Mouse (Mus musculus): ENCODE results near the gene Slco1c1.
A peak's percentile ranks its signal among the peaks of the same experiment; 100 is the strongest.

Gene Slco1c1

DNA sequence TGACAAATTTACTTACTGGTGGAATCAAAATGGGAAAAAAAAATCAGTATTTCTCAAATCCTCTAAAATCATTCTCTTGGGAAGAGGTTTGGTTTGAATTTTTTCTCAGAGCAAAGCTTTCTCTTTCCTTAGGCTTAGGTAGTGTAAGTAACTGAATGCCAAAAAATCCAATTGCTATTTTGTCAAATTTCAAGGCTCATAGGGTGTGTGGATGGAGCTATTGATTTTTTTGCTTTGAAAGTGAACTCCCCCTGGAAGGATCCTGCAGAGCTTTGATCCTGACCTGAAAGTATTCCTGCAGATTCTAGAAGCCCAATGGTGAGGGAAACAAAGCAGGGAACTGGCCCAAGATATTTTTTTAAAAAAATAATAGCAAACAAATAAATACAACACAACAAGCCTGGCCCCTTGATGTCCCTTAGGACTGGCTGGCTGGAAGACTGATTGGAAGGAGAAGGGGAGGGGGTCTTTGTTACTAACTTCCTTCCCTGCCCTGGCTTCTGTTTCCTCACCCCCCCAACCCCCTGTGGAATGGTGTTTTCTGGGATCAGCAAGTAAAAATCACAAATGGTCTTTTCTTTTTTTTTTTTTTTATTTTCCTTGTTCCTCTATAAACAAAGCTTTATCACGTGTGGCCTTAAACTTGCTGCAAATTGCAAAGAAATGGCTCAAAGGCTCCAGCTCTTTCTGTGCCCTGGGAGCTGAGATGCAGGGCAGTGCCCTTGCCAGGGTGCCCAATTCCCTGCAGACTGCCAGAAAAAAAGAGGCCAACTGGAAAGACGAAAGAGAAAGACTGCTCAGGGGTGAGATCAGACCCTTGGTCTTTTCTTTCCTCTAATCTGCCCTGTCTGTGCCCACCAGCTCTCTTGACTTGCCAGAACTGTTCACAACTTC, at the start of gene Slco1c1:
Gene Slco1c1 (plus strand): TSS at position 622 of the 894 bp plus-strand sequence.
- DNase-seq (ENCODE audit: low spot score) = no peak

DNA sequence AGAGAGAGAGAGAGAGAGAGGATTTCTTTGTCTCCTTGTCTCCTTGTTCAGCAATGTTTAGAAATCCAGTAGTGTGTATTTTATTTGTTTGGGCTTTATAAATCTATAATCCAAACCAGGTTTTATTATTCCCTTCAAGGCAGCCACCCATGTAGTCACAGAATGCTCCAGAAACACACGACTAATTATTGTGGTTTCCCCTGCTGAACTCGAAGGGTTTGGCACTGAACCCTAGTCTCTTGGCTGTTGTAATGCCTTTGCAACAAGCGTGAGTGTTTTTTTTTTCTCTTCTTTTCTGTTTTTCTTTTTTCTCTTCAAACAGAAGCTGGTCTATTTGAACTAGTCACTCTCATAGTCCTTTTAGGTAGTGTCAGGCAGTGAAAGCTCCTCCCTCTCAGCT, 49.5 kb upstream of the Slco1c1 start:
- DNase-seq (ENCODE audit: low spot score) = no peak

DNA sequence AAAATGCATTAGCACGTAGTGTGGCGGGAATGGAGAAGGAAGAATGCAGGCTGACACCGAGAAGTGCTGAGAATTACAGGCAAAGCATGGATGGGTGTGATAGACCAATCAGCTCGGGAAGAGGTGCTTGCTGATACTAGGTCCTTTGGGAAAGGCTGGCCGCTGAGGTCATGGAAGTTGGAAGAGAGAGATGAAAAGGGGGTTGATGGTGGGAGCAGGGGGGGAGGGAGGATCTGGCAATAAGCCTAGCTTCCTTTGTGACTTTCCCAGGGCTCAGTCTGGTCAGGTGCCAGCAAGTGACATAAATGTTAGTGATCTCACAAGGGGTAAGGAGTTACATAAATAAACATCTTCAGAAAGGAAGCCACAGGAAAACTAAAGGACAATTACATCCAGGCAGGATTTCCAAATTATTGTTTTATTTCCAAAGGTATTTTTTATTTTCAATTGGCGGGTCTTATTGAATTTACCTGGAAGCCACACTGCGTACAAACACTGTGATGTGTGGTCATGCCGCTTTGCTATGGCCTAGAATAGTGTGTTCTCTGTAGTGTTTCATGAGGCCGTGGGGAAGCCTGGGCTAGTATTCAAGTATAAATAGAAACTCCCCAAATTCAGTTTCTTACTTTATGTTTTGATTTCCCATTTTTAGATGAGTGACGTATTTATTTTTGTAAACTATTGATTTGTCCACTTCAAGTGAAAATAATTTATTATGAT, 38.7 kb upstream of the Slco1c1 start:
- DNase-seq (ENCODE audit: low spot score) = no peak

DNA sequence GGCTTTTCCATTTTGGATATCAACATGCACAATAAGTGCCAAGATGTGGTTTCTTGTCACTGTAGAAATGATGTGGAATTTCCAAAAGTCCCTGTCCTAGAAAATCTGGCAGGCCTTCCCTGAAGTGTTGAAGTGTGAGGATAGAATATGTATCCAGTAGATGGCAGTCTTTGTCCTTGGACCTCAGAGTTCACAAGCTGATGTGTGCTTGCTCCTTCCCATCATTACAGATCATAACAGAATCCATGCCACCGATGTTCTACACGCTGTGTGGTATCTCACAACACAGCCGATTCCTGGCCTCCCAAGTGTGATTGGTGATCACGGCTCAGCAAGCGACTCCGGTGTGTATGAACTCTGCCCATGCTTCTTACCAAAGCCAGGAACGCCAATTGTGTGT, 36.9 kb upstream of the Slco1c1 start:
- no peak for DNase-seq (ENCODE audit: low spot score)

DNA sequence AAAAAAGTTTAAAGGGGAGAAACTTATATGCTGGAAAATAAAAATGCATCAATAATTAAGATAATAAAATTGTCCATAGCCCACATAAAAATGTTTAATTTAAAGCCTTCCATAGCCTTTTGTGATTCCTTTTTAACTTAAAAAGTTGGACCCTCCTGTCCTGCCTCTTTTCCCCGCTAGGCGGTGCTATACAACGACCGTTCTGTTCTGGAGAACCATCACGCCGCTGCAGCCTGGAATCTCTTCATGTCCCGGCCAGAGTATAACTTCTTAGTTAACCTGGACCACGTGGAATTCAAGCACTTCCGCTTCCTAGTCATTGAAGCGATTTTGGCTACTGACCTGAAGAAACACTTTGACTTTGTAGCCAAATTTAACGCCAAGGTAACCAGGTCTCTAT, 35.5 kb upstream of the Slco1c1 start:
- DNase-seq (ENCODE audit: low spot score) = peak; percentile 24

DNA sequence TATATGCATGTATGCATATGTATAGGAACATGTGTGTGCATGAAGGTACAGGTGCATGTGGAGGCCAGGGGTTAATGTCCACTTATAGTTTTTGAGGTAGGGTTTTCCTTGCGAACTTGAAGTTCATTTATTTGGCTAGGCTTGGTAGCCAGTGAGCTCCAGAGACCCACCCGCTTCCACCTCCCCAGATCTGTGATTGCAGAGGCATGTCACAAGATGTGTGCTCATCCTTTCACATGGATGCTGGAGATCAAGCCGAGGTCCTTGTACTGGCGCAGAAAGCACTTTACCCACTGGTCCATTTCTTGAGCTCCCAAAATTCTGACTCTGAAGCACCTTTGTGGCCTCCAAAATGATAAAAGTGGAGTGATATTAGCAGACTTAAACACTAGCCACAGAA, 29.3 kb upstream of the Slco1c1 start:
- DNase-seq (ENCODE audit: low spot score) = no peak

DNA sequence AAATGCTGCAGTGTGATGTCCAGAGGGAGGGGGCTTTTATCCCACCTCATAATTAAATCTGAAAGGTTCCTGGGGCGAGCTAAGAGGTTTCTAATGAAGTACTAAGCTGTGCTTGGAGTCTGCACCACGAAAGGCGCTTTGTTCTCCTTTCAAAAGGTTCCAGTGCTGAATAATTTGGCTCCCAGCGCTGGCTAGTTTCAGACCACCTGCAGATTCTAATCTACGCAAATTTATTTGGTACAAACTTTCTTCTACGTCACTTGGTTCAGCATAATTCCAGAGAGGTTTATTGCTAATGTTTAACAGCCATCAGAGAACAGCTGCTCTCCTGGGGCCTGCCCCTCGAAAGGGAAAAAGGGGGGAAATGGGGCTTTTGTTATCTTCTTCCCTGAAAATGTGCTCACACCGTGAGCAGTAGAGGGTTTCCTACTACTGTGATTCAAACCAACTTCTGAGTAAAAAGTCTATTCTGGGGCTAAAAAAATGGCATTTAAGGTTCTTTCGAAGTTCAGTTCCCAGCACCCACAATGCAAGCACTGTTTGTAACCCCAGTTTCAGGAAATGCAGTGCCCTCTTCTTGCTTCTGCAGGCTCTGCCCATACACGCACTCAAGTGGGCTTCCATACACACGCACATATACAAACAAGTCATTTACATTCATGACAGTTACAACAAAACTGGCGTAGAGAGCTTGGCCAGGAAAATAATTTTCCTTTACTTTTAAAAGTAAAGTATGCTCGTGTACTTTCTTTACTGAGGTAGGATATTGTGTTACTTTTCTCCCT, 28.3 kb upstream of the Slco1c1 start:
- no peak for DNase-seq (ENCODE audit: low spot score)

DNA sequence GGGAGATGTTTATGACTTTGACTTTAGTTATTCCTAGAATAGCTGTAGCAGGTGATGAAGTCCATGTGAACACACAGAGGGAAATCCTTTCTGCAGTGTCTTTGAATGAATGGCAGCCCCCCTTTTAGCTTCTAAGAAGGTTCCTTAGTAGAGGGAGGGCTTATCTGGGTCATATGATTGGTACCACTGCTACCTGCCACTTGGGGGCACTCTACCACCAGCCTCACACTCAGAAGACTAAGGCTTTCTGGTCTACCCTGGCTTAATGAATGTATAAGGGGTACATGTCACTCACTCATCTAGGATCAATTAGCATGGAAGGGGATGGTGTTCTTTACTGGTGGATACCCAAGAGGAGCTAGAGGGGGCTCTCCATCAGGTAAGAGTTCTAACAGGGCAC, 24.7 kb upstream of the Slco1c1 start:
- no peak for DNase-seq (ENCODE audit: low spot score)

DNA sequence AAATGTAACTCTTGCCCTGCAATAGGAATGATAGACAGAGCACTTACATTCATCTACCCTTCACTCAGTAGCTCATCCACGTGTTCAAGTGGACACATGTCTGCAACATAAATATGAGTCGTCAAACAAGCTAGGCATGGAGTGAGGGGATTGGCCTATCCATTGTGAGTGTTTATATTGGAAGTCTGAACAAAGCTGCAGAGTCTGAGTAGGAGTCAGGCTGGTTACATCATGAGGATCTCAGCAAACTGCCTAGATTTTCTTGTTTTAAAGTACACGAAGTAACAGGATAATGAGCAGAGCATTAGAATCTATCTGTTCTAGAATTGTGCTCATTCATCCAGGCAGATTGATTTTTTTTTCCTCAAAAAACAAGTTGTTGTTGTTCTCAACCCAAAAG, 23.0 kb upstream of the Slco1c1 start:
- DNase-seq (ENCODE audit: low spot score) = no peak

DNA sequence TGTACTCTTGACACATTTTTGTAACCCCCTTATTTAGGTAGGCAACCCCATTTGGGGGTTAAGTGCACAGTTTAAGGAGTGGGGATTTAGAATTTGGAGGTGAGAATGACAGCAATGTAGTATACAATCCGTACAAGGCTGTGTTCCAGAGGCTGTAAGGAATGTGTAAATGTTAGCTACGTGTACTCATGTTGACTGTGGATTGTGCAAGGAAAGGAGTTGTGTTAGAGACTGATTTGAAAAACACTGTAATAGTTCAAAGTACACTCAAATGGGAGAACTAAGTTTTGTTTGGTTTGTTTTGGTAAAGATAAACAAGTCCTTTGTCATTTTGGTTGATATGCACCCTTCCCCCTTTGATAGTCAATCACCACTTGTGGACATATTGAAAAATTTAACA, 1.6 kb upstream of the Slco1c1 start:
- no peak for DNase-seq (ENCODE audit: low spot score)

DNA sequence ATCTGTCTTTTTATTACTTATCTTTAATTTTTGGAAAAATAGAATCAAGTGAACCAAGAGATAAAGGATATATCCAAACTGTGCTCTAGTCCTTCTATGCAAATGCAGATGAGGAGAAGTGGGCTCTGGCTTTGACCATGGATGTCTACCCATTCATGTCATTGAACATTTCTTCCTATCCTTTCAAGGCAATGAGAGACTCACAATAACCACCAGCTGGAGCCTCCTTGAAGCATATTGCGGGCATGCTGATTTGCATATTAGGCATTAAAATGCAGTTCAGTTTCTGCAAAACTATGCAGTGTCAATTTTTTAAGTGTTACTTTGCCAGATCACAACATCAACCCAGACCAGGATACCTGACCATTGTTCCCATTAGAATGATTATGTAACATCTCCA, 1.6 kb downstream of the Slco1c1 start:
- DNase-seq (ENCODE audit: low spot score) = no peak

DNA sequence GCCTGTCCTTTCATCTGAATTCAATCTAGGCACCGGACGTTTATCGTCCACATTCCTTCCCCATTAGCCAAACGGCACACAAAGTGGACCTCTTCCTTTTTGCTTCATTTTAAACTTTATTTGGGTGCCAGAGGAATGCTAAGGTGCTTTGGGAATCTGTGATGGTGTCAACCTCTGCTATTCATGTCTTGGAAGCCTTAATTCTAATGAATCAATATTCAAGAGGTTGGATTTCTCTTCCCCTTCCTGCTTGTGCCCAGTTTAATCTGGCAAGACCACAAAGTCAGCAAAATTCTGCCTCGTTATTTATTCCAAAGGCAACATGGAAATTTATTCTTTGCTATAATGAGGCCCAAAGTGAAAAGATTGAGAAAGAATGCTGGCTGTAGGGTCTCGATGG, 6.7 kb downstream of the Slco1c1 start:
- no peak for DNase-seq (ENCODE audit: low spot score)

DNA sequence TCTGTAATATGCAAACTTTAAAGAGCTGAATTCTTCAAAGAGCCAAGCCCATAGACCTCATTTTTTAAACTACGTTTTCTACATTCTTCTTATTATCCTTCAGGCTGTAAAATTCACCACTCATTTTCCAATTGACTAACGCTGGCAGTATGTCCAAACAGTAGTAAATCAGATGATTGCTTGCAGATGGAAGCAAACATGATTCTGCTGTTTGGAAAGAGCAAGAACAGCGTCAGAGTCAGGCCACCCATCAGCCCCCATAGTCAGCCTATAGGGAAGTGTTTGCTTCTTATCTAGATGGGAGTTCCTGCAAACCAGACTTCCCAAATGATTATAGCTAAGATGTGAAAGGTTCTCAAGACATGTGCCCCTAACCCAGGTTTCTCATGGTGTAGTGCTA, 13.1 kb downstream of the Slco1c1 start:
- DNase-seq (ENCODE audit: low spot score) = no peak

DNA sequence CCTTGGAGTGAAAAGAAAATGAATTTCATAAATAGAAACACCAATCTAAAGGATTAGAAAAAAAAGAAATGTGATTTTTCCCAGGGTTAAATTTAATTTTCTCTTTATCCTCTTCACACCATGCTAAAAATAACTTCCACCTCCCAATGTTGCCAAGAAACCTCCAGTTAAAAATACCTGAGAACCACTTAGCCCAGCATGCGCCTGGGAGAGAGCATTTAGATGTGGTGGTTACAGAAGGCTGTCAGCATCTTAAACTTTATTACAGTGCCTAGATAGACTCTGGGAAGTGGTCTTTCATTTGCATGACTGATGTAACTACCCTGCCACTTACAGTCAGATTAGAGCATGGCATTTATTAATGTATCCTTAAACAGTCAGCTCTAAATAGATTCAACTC, 17.0 kb downstream of the Slco1c1 start:
- no peak for DNase-seq (ENCODE audit: low spot score)

DNA sequence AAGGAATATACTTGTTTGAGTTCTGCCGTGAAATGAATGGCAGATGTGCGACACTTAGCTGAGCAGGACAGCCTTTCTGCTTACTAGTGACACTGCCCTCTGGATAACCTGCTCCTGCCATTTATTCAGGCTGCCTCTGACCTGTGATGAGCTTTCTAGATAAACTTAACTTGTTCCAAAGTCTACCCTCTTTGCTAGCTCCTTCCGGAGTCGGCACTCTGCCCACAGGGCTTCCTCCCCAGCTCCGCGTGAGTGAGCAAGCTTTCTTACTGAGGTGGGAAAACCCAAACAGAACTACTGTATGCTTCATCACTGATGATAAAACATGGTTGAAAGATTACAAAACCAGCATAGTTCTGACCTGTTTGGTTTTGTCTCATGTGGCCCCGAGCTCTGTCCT, 19.2 kb downstream of the Slco1c1 start:
- no peak for DNase-seq (ENCODE audit: low spot score)

DNA sequence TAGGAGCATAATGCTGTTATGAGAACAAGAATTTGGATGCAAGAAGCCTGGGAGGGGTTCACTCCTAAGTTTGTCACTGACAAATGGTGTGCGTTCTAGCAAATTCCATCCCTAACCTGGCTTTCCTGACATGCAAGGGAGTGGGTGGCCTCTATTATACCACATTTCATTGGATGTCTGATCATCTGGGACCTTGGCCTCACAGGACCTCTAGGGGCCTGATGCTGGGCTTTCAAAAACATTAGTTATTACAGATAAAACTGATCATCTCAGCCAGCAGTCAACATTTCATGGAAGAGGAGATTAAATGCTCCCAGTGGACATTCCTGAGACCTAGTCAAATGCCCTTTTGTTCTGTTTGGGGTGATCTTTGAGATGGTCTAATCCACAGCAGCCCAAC, 34.0 kb downstream of the Slco1c1 start:
- no peak for DNase-seq (ENCODE audit: low spot score)

DNA sequence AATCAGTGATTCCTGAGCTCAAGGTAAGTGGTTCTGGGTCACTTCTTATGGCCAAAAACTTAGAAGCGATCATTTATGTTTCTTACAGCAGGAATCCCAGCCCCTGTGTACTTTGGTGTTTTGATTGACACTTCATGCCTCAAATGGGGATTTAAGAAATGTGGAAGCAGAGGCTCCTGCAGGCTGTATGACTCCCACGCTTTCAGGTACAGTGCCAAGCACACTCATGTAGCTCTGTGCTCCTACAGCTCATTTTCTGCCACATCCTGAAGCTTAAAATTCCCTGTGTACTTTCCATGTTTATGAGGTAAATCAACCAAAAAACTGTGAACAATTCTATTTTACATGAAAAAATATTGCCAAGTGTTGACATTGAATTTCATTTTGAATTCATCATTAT, 43.2 kb downstream of the Slco1c1 start:
- no peak for DNase-seq (ENCODE audit: low spot score)

DNA sequence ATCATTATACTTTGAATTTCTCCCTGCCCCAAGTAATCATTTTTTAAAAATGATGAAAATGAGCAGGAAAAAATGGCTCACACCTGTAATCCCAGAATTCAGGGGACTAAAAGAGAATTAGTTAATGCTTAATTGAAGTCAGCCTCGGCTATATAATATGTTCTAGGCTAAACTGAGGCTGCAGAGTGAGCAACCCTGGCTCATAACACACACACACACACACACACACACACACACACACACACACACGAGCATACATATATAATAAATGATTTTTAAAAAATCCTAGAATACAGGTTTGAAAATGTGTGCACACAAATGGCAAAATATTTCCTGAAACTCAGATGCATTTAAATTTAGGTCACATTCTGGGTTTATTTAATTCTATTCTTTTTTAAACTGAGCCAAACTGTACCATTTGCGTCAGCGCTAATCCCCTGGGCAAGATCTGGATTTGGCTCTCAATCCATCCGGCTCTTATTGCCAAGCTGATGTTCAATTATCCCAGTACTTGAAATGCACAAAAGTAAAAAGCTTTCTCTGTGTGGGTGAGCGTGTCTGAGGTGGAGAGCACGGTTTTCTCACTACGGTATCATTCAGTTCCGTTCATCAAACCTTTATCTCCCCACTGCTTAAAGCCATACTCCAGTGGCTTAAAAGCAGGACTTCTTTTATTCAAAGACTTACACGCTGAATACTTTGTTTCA, 43.8 kb downstream of the Slco1c1 start:
- no peak for DNase-seq (ENCODE audit: low spot score)

DNA sequence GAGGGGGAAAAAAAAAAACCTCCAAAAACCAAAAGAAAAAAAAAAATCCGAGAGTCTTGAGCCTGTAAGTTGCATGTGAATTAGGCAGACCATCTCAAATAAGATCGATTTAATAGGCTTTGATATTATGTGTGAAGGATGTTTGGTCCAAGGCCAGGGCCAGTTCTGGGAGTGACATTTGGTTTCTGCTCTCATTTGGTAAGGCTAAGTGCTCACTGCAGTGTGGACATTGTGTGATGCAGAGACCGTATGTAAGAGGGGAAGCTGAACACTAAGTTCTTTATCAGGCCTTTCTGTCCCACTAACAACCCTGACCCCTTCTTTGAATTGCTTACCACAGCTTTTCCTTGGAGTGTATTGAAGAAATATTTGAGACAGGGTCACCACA, 44.4 kb downstream of the Slco1c1 start:
- no peak for DNase-seq (ENCODE audit: low spot score)

DNA sequence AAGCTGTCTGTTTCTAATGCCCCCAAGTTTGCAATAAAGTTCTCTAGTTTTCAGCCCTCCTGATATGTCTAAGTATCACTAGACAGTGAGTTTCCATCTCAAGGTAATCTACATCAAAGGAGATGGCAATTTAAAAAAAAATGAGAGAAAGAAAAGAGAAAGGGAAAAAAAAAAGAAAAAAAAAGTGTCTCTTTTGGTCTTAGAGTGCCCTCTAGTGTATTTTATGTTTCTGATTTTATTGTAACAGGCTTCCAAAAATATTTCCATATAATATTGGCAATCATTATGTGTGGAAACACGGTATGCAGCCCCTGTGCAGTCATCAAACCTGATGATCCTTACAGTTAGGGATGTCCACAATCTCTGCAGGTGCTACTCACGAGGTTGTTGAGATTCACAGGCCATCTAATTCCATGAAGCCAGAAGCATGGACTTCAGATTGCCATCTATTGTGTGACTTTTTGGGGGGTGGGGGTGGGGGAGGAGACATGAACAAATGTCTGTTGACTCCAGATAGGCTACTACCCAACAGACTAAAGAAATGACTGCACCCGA, 52.6 kb downstream of the Slco1c1 start:
- DNase-seq (ENCODE audit: low spot score) = no peak

DNA sequence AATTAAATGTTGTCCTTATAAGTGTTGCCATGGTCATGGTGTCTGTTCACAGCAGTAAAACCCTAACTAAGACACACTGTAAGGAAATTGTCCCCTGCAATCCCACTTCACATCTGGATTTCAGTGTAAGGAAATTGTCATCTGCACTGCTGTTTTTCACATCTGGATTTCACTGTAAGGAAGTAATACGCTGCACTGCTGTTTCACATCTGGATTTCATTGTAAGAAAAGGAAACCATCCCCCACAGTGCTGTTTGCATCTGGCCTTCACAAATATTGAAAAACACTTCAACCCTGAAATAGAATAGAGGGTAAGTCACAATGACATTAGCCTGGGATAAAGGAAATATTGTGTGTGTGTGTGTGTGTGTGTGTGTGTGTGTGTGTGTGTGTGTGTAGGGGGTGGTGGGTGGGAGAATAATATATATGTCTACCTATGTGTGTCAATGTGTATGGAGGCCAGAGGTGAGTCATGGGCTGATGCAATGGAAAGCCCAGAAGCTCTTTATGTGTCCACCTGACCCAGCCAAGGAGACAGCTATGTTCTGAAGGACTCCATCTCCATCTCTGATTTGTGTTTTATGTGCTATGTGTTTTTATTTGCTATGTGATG, 60.7 kb downstream of the Slco1c1 start:
- no peak for DNase-seq (ENCODE audit: low spot score)

Measured in testis, postnatal 14 days (tissue).